Mouse (Mus musculus): Measurements from ENCODE around the gene Asprv1.

Asprv1 gene

GRCm38 (mm10) chr6:86627946-86628345 lies at the start of gene Asprv1:
TSS of gene Asprv1 (plus strand) at chr6:86628164.
- DNase-seq: no peak

- no peak for DNase-seq
These were observed 49.6 kb upstream of the Asprv1 start for GRCm38 (mm10) chr6:86578396-86578795.

- no peak for DNase-seq
These were observed 48.7 kb upstream of the Asprv1 start for GRCm38 (mm10) chr6:86579066-86579784.

GRCm38 (mm10) chr6:86579926-86580325 lies 48.0 kb upstream of the Asprv1 start:
- DNase-seq: no peak

- no peak for DNase-seq
These were observed 44.8 kb upstream of the Asprv1 start for GRCm38 (mm10) chr6:86583141-86583540.

- DNase-seq: no peak
These were observed 44.3 kb upstream of the Asprv1 start for GRCm38 (mm10) chr6:86583601-86584215.

- peak; percentile 86 for DNase-seq
These were observed 43.5 kb upstream of the Asprv1 start for GRCm38 (mm10) chr6:86584296-86585015.

GRCm38 (mm10) chr6:86585070-86585600 lies 42.8 kb upstream of the Asprv1 start:
- DNase-seq: peak; percentile 91

- no peak for DNase-seq
These were observed 41.9 kb upstream of the Asprv1 start for GRCm38 (mm10) chr6:86586070-86586469.

GRCm38 (mm10) chr6:86588429-86588828 lies 39.5 kb upstream of the Asprv1 start:
- no peak for DNase-seq

- no peak for DNase-seq
These were observed 34.6 kb upstream of the Asprv1 start for GRCm38 (mm10) chr6:86593146-86593897.

- DNase-seq: no peak
These were observed 33.3 kb upstream of the Asprv1 start for GRCm38 (mm10) chr6:86594636-86595035.

- no peak for DNase-seq
These were observed 32.0 kb upstream of the Asprv1 start for GRCm38 (mm10) chr6:86595865-86596440.

GRCm38 (mm10) chr6:86598742-86599193 lies 29.2 kb upstream of the Asprv1 start:
- no peak for DNase-seq

- peak; percentile 74 for DNase-seq
These were observed 28.8 kb upstream of the Asprv1 start for GRCm38 (mm10) chr6:86599197-86599596.

GRCm38 (mm10) chr6:86599951-86600414 lies 28.0 kb upstream of the Asprv1 start:
- DNase-seq: no peak

- no peak for DNase-seq
These were observed 22.7 kb upstream of the Asprv1 start for GRCm38 (mm10) chr6:86605260-86605659.

- DNase-seq: no peak
These were observed 21.7 kb upstream of the Asprv1 start for GRCm38 (mm10) chr6:86606289-86606688.

- no peak for DNase-seq
These were observed 20.5 kb upstream of the Asprv1 start for GRCm38 (mm10) chr6:86607471-86607870.

GRCm38 (mm10) chr6:86609235-86609634 lies 18.7 kb upstream of the Asprv1 start:
- DNase-seq: no peak

GRCm38 (mm10) chr6:86610714-86611113 lies 17.2 kb upstream of the Asprv1 start:
- DNase-seq: peak; percentile 23

GRCm38 (mm10) chr6:86615301-86615700 lies 12.7 kb upstream of the Asprv1 start:
- DNase-seq: no peak

Data from right cerebral cortex, adult 18-20 months (tissue).